Mouse (Mus musculus) ZHBTc4 (cell line): ENCODE measurements around the gene Zar1.
"Not testable (repeated sequence)": the region's sequence is repeated elsewhere in the genome, so short reads cannot be mapped to it uniquely, and the experiment has no call there.

Experiments
- DNase-seq: peaks from one replicate; pipeline ENCODE4 v3.0.0-alpha.2; 2011; ENCODE audit warnings: low read depth, low spot score

Zar1 gene

DNA sequence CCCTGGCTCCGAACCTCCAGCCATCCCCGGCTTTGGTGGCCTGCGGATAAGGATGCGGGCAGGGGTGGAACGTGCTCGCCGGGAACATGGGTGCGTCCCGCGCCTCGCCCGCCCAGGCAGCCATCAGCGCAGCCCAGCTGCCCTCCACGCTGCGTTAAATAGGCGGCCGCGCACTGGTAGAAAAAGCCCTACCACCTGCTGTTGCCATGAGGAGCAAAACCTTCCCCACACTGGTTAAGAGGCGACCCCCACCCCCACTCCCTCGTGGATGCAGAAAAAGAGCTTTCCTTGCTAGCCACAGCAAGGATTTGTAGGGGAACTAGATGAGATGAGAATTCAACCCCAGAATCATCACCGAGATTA lies at the start of gene Zar1:
Gene Zar1, minus strand, starts transcription at position 285 of the 363 bp plus-strand sequence.
- DNase-seq: peak; percentile 33

DNA sequence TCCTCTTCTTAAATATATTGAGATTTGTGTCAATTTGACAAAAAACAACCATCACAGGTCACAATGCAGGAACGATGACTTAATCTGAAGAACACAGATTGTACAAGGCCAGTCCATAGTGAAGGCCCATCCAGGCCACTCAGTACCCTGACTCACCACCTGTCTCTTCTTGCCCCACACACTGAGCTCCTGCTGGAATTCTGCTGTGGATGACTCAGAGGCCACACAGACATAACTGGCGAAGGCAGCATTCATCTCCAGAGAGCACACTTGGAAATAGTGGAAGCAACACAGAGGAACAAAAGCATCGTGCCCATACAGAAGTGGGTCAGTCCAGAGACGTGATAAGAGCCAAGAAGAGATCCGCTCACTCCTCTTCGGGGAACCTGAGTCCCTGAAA lies 49.0 kb upstream of the Zar1 start:
- no peak for DNase-seq

DNA sequence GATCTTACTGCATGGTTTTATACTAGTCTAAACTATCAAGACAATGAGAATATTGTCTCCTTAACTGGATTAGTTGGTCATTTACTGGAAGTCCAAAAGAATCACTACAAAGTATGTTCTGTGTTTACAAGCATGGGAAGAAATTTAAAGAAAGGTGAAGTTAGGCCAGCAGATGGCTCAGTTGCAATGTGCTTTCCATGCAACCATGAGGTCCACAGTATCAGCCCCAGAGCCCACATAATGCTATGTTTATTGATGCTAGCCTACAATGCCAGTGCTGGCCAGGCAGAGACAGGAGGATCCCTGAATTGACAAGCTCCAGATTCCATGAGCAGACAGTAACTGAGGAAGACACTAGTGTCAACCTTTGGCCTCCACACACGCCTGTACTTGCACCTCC lies 40.0 kb upstream of the Zar1 start:
- no peak for DNase-seq

DNA sequence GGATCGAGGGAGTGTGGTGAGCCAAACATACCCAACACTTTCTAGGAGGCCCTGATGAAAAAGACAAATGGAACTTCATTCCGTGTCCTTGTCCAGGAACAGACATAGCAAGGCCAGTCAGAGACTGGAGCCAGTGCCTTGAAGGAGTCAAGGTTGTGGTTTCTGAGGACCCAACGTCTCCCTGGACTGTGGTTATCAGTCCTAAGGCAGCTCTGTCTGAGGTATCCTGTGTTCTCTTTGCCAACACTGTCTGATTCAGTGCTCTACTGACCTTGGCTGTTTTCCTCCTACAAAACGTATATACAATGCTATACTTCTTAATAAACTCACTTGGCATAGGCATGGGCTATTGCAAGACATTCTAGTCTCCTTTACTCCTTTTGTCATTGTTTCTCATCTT lies 36.4 kb upstream of the Zar1 start:
- no peak for DNase-seq

DNA sequence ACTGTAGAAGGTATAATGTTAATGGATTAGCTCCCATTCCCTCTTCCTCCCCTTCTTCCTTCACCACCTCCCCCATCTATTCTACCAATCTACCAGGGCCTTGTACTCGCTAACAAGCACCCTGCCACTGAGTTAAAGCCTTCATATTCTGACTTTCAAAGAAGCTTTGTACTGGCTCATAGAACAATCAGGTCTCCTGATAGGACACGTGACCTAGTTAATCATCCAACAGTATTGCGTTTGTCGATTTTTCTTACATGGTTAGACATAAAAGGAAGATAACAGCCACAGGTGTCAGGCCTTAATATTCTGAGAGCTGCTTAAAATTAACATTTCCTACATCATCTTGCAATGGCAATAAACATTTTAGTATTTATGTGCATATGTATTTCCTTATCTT lies 22.1 kb upstream of the Zar1 start:
- no peak for DNase-seq

DNA sequence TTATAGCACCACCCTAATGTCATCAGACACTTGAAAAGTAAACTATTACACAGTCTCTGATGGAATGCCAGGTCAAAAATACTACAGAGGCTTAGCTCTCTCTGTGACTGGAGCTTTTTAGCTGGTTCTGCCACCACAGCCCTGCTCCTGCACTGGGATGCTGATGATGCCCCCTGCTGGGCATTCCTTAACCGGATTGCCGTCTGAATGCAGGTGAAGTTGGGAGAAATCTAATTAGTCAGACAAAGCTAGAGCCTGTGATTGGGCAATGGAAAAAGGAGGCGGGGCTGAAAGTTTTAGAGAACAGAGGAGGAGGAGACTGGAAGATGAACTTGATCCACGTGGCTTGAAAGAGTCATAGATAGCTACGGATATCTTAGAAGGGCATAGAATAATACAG lies 20.0 kb upstream of the Zar1 start:
- DNase-seq: peak; percentile 91

DNA sequence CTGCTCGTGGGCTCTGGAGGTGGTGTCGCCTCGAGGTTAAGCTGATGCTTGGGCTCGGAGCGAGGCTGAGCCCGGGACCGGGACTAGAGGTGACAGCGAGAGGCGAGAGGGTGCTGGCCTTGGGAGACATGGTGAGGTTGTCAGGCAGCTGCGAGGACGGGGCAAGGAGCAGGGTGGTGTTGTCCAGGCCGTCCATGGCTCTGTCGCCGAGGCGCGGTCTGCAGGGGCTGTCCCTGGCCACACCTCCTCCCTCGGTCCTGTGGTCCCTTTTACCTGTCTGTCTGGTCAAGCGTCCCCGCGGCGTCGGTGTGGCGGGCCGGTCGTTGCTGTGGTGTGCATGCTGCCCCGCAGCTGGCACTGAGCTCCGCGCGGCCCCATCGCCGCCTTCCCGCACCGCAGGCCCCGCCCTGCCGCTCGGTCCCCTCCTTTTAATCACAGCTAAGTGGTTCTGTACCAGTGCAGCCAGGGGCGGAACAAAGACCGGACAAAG lies 6.2 kb upstream of the Zar1 start, which contains the start of gene Gm5868:
Gene Gm5868, minus strand, starts transcription at position 360 of the 490 bp plus-strand sequence.
- DNase-seq: peak; percentile 44

DNA sequence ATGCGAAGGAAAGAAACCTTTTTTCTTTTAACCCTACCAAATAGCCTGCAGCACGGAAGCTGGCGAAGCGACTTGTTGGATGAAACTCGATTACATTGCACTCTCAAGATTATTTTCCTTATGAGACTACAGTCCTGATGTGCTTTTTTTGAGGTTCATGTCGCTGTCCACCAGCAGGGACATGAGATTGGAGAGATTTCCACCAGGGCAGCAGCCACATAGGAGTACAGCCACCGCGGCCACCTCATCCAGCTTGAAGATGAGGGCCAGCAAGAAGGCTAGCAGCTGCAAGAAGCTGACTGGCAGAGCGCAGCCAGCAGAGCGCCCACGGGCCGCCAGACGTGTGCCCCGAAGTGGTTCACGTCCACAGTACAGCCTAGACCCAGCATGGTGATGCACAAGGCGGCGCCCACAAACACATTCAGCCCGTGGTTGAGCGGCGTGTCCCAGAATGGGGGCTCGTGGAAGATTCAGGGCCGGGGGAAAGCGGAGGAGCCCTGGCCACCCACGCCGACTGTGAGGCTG lies 5.7 kb upstream of the Zar1 start:
- not testable (repeated sequence) for DNase-seq

DNA sequence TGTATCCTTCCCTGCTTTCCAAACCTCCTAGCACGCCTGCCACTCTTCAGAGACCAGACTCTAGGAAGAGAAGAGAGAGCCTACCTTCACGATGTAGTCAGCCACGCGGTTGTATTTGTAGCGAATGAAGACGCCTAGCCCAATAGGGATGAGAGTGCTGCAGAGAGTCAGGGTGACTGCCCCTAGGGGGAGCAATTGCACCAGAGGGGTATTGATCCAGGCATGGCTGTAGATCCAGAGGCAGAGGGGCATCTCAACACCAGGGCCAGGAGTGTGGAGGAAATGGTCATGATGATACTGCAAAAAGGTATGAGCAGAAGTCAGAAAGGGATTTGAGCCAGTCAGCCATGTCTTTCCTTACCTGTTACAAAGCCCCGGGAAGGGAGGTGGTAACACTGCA lies 5.1 kb upstream of the Zar1 start:
- peak; percentile 44 for DNase-seq

DNA sequence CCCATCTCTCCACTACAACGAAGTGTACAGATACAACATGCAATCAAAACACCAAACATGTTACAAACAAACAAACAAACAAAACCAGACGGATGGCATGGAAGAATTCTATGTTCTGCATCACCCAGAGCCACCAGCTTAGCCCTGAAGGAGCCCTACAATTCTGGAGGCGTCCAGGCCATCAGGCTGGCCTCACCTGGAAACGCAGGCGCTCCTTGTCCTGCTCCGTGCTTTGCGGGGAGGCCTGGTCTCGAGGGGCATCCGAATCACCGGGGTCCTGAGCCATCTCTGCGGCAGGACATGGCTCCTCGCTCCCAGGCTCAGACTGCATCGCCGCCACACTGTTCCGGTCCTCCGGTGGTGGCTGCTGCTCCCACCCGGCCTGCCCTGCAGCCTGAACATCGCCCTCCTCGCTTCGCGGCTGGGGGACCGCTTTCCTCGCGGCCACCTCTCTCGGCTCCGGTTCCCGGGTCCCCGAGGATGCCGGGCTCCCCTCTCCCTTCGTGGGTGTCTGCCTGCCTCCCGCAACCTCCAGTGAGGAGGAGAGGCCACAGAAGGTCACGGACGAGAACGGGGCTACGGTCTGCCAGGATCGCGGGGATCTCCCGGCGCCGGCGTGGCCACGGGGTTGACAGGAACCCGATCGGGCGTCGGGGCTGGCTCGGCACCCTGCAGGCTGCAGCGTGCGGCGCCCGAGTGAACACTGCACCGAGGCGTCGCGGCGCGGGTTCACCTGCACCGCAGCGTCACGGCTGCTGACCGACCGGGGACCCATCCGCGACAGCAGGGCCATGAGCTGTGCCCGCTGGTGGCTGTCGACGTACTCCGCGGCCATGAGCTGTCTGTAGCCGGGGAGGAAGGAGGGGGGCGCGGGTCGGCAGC lies 725 bp downstream of the Zar1 start:
- DNase-seq: peak; percentile 36

DNA sequence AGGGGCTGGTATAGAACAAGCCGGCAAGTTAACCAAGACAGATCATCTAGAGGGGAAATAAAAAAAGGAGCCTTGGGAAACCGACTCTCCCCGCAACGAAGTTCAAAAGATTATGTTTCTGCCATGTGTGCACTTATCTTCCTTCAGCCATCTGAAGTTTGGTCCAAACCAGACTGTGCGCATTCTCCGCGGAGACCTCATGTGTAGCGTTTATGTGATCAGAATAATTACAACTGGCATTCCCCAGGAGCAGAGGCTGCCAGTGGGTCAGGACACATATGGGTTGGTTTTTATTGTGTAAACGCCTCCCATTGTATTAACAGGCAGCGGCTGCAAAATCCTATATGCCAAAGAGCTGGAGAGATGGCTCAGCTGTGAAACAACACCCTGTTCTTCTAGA lies 1.5 kb downstream of the Zar1 start:
- peak; percentile 19 for DNase-seq

DNA sequence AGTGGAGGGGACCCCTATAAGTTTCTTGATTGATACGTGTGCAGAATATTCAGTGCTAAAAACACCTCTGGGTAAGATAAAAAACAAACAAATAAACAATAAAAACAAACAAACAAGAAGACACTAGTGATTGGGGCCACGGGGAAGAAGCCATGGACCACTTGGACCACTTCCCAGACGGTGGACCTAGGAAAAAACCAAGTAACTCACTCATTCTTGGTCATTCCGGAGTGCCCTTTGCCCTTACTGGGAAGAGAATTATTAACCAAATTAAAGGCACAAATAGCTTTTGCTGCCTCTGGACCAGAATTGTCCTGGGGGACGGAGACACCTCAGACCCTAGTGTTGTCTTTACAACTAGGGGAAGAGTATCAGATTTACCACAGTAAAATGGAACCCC lies 15.4 kb downstream of the Zar1 start:
- no peak for DNase-seq

DNA sequence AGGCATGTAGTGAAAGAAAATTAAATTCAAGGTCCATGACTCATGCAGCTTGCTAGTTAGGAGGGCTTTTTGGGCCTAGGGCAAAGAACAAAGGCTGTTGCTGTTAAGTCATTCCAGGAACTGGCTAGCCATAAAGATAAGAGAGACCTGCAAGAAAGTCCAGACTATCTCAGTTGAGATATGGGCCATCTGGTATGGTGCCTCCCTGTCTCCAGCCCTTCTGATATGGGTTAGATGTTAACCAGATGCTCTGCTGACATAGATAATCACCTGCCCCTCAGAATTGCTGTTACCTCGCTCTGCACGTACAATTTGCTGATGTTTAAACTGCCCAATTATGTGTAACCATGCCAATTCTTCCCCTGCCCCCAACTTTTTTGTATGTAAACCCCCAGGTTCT lies 17.9 kb downstream of the Zar1 start:
- DNase-seq: not testable (repeated sequence)

DNA sequence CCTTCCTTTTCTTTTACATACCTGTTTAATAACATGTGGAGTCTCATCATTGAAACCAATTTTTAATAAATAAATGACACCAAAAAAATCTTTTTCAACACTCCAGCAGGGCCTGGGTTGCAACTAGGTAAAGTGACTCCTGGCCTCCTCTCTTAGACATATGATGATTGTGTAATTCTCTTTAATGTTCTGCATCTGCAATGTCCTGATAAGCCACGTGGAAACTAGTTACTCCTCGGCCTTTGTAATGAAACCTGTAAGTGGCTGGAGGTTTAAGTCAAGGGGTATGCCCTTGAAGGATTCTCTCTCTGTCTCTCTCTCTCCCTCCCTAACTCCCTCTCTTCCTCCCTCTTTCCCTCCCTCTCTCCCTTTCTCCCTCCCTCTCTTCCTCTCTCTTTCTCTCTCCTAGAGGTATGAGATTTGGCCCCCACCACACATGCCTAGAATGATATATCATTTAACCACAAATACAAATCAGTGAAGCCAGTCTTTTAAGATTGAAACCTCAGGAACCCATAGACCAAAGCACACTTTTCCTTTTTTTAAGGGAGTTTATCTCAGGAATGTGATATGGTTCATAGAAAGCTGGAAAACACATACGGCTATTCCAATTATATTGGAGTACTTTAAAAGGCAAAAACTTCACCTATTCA lies 20.0 kb downstream of the Zar1 start:
- no peak for DNase-seq

DNA sequence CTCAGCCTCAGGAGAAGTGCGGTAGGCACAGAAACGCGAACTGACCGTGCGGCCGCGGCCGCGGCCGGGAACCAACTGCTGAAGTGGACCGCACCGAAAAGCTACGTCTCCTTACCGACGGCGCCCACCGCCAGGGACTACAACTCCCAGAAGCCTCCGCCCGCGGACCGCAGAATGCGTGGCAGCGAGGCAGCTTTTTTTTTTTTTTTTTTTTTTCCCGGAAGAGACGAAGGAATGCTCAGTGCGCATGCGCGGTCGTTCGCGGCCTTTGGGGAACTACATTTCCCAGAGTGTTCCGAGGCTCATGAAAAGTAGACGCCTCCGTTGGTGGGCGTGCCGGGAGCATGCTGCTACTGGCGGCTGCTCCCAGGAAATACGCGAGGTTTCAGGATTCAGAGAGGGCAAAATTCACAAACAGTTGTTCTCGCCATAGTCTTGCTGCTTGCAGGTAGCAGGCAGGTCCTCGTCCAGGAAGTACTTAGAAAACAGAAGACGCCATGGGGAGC lies 21.5 kb downstream of the Zar1 start, which contains the start of gene Nfxl1:
Gene Nfxl1, minus strand, starts transcription at position 141 of the 506 bp plus-strand sequence.
- peak; percentile 99 for DNase-seq

DNA sequence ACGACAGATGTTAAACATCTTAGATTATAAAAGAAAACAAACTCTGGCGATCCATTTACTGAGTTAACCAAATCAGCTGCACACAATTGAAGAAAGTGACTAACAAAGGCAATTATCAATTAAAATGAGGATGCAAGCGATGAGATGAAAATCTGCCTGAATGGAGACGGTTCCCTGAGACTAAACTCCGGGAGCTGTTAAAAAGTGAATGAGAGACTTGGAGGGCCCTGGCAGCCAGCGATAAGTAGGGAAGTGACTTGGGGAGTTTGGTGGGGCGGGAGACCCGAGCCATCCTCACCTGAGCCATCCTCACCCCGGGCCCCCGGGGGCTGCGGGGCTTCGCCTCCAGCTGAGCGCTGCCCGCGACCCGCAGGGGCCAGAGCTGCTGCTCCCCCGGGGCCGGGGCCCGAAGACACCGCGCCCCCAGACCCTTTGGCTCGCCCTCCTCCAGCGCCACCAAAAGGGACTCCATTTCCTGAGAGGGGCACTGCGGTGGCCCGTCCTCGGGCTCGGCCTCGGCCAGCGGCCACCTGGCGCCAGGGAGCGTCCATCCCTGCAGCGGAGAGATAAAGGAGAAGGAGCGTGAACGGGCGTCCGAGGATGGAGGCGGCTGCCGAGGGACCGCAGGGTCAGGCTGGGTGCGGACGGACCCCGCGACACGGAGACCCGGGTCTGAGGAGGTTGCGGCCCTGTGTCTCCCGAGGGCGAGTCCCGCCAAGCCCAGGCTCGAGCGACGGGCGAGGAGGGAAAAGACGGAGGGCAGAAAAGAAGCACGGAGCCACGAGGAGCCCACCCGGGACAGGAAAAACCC lies 22.1 kb downstream of the Zar1 start:
- DNase-seq: peak; percentile 32

DNA sequence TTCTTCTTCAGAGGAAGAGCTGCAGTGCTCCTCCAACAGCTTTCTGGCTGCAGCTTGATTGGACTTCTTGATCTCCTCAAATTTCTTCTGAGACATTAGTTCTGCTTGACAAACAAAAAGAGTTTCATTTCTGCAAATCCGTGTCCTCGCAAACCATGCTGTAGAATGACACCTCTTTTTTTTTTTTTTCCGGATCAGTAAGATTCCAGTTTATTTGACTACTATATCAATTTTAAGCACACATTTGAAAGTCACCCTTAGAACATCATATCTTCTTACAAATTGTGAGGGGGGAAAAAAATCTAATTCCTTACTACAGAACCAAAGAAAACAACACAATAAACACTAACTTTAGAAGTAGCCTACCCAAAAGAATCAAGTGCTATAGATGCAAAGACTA lies 24.8 kb downstream of the Zar1 start:
- no peak for DNase-seq

DNA sequence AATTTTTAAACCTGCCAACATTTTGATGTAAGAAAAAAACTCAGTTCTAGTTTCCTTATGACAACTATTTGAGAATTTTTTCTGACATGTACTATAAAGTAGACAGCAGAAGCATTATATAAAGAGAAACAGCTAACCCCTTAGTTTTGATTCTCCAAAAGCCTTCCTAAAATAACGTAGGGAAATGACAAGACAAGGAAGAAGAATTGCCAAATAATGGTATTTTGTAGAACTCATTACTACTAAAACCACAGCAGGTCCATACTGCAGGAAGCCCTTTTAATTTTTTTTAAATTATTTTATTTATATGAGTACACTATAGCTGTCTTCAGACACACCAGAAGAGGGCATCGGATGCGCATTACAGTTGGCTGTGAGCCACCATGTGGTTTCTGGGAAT lies 29.8 kb downstream of the Zar1 start:
- no peak for DNase-seq

DNA sequence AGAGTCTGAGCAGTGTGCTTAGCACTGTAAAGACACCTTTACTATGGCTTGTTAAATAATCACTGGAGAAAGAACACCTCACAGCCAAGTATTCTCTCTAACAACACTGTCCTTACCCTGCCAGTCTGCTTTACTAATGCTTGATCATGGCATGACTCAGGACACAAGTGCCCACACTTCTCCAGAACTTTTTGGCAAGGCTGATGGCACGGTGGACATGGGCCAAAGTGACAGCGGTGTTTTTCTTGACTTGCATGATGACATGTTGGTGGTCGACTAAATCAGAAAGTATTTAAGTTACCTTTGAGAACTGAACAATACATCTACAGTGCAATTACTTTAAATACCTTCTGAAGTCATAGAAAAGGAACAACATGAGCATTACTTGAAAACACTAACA lies 52.2 kb downstream of the Zar1 start:
- no peak for DNase-seq
